Mouse (Mus musculus): ENCODE results near the gene Gm15013. TPM values are rescaled to one million over a fixed set of nuclear protein-coding genes. Genes with fewer than 3 reads are reported as not detected.

Gm15013 gene
- 0.26 and 0.39 TPM in 2 replicates for polyA plus RNA-seq (2015; fragmentation: Nextera tagmentation; extraction: Ambion mirVana)

DNA sequence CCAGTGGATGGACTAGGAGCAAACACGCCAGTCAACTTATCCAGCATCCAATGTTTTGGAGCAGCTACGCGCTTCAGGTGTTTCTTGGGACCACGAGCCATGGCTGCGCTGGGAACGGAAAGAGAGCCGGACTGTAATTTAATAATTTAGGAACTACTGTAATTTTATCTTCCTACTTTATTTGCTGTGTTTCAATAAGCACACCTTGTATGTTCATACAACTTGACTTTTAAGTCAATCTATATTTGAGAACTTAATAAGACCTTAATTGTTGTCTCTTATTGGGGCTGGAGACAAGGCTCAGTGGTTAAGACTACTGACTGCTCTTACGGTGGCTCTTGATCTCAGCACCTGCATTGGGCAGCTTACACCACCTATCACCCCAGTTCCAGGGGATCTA lies at the start of gene Gm15013:
Gene Gm15013, minus strand, starts transcription at position 101 of the 400 bp plus-strand sequence.

DNA sequence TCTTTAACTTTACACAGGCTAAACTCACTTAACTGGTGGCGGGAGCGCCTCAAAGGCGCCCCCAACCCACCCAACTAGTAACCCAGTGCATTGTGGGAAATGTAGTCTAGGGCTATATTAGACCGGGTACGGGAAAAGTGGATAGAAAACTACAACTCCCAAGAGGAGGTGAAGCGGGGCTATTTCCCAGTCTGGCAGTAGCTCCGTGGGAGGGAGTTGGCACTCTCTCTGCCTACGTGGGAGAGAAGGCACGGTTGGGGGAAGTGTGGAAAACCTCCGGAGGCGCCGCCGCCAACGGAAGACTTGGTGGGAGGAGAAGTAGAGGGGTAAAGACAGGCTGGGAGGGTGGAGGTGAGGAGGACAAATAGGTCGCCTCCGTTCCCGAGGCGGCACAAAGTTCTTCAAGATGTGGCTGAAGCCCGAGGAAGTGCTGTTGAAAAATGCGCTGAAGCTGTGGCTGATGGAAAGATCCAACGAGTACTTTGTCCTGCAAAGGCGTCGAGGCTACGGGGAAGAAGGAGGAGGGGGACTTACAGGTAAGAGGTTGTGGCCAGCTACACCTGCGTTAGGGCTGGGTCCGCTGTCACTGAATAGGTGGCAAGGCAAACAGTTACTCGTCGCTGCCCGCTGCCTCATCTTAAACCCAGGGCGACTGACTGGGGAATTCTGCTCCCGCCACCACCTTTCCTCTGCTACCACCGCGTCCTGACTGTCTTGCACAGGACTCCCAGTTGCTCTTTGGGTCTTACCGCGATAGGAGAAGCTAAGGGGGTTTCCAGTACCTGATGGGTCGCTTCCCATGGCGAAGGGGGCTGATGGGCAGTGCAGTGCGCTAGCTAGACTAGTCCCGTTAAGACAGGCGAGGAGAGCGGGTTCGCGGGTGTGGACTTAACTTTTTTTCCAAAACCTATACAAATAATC lies 29.2 kb downstream of the Gm15013 start, which contains the start of gene Tbc1d8b:
Gene Tbc1d8b, plus strand, starts transcription at position 222 of the 921 bp plus-strand sequence.

Other genes with a start within 250 kb of the Gm15013 start
- 2.2 and 2.5 TPM in 2 replicates for gene D330045A20Rik, start 234.1 kb downstream of the Gm15013 start, polyA plus RNA-seq (2015; fragmentation: Nextera tagmentation; extraction: Ambion mirVana)
- 10.8 and 12.8 TPM in 2 replicates for gene Rnf128, start 151.2 kb downstream of the Gm15013 start, polyA plus RNA-seq (2015; fragmentation: Nextera tagmentation; extraction: Ambion mirVana)
- 0.90 and 0.98 TPM in 2 replicates for gene Tbc1d8b, start 29.5 kb downstream of the Gm15013 start, polyA plus RNA-seq (2015; fragmentation: Nextera tagmentation; extraction: Ambion mirVana)
- gene Ripply1, start 67.9 kb upstream of the Gm15013 start, polyA plus RNA-seq (2015; fragmentation: Nextera tagmentation; extraction: Ambion mirVana), result not detected in 2 replicates
- gene Cldn2, start 86.3 kb upstream of the Gm15013 start, polyA plus RNA-seq (2015; fragmentation: Nextera tagmentation; extraction: Ambion mirVana), result 0.06 and 0.11 TPM in 2 replicates
- 0.59 and 1.3 TPM in 2 replicates for gene Morc4, start 157.2 kb upstream of the Gm15013 start, polyA plus RNA-seq (2015; fragmentation: Nextera tagmentation; extraction: Ambion mirVana)

Measured in spleen, postnatal 0 days (tissue).